Mouse (Mus musculus): ENCODE measurements at regions not wholly inside any gene's neighbourhood (a gene's known extent, or its start where the extent isn't known, plus 50 kb on each side); places are given as distances from the start of the nearest gene placed in this dataset.

- TF ChIP-seq POLR2A (IDR thresholded peaks at IDR 0.05; ENCODE audit: borderline replicate concordance, extremely low read depth, low read depth, low read length) (no peak), CTCF (IDR thresholded peaks at IDR 0.05; ENCODE audit: insufficient read depth, low read length) (no peak)
Measured at GRCm38 (mm10) chr7:66516143-66516542, 88.8 kb upstream of the Aldh1a3 start.

All from lung, adult 2 months (tissue).